Mouse (Mus musculus) small intestine, adult 10 weeks (tissue): ENCODE measurements around the gene Chil1. TPM values are rescaled to one million over a fixed set of nuclear protein-coding genes. Genes with fewer than 3 reads are reported as not detected.

Experiments used
- polyA plus RNA-seq: library from polyadenylated mRNA; stranded (reverse); fragments of 350-450 nt; fragmentation: Illumina TruSeq; extraction: RNeasy Lipid Tissue Mini Kit (QIAGEN cat#74804); gene quantifications from one replicate; pipeline ENCODE4 v1.2.3, GENCODE M21; 2014; ENCODE audit warnings: low replicate concordance

Gene Chil1
- polyA plus RNA-seq: not detected

GRCm38 (mm10) chr1:134182025-134182424, at the start of gene Chil1:
Gene Chil1, plus strand, starts transcription at chr1:134182176.

GRCm38 (mm10) chr1:134193126-134193525, 11.2 kb downstream of the Chil1 start, which contains the start of gene Mybph:
Gene Mybph, plus strand, starts transcription at chr1:134193448.

GRCm38 (mm10) chr1:134235391-134235921, 53.5 kb downstream of the Chil1 start, which contains the start of gene Adora1:
Gene Adora1, minus strand, starts transcription at chr1:134235431.

Other genes starting within 250 kb of the Chil1 start
- not detected for gene Fmod, start 144.9 kb upstream of the Chil1 start, polyA plus RNA-seq
- gene Btg2, start 103.1 kb upstream of the Chil1 start, polyA plus RNA-seq: 28.3 TPM
- not detected for gene Chit1, start 70.9 kb upstream of the Chil1 start, polyA plus RNA-seq
- gene Mybph, start 11.3 kb downstream of the Chil1 start, polyA plus RNA-seq: not detected
- 0.52 TPM for gene Adora1, start 53.3 kb downstream of the Chil1 start, polyA plus RNA-seq
- gene Myog, start 107.8 kb downstream of the Chil1 start, polyA plus RNA-seq: not detected
- gene Ppfia4, start 150.8 kb downstream of the Chil1 start, polyA plus RNA-seq: 0.82 TPM
- gene Tmem183a, start 179.8 kb downstream of the Chil1 start, polyA plus RNA-seq: 186 TPM
- gene 4933406M09Rik, start 203.8 kb downstream of the Chil1 start, polyA plus RNA-seq: not detected
- 6.0 TPM for gene Cyb5r1, start 223.4 kb downstream of the Chil1 start, polyA plus RNA-seq
- 51.6 TPM for gene Adipor1, start 233.2 kb downstream of the Chil1 start, polyA plus RNA-seq